Mouse (Mus musculus) heart, embryonic 14.5 days (tissue): Measurements from ENCODE around the gene Tec. TPM values are rescaled to one million over a fixed set of nuclear protein-coding genes. Genes with fewer than 3 reads are reported as not detected.
"Not testable (repeated sequence)": the region's sequence is repeated elsewhere in the genome, so short reads cannot be mapped to it uniquely, and the experiment has no call there.

Source experiments
- ATAC-seq: fragments of 200-750 bp; cut with Nextera tagmentation; 2 replicates; pipeline ENCODE4 v1.8.0; 2017; ENCODE audit warnings: low read depth, moderate TSS enrichment; ENCODE audit not compliant: insufficient number of reproducible peaks, insufficient read depth, low FRiP score
- H3K27ac ChIP-seq, 2 experiments: fragments of 200-500 bp in 1 of 2; fragments of 300-500 bp in 1 of 2; sonication (generic) in 1 of 2; replicated peaks in 1 of 2; 2 replicates each; pipeline ENCODE4 v1.5.1; 2012 to 2014; ENCODE audit warnings: low read depth in 2 of 2, low read length in 2 of 2, control low read depth in 1 of 2, mild to moderate bottlenecking in 1 of 2, mixed read lengths in 1 of 2; ENCODE audit not compliant: control insufficient read depth in 1 of 2, insufficient read depth in 1 of 2
- H3K27me3 ChIP-seq: fragments of 300-500 bp; sonication (generic); 2 replicates; pipeline ENCODE4 v1.6.1; 2014; ENCODE audit warnings: mild to moderate bottlenecking, low read length, control low read depth; ENCODE audit not compliant: control insufficient read depth, insufficient read depth
- H3K36me3 ChIP-seq: fragments of 300-500 bp; sonication (generic); 2 replicates; pipeline ENCODE4 v1.6.1; 2014; ENCODE audit warnings: mild to moderate bottlenecking, control low read depth, low read length, mixed read lengths; ENCODE audit not compliant: control insufficient read depth, insufficient read depth
- H3K4me1 ChIP-seq, 2 experiments: fragments of 200-500 bp in 1 of 2; fragments of 300-500 bp in 1 of 2; sonication (generic) in 1 of 2; 2 replicates each; pipeline ENCODE4 v1.6.1; 2012 to 2014; ENCODE audit warnings: low read length in 2 of 2, control low read depth in 1 of 2, mixed read lengths in 1 of 2; ENCODE audit not compliant: control insufficient read depth in 2 of 2, insufficient read depth in 2 of 2
- H3K4me2 ChIP-seq: fragments of 300-500 bp; sonication (generic); 2 replicates; pipeline ENCODE4 v1.6.1; 2014; ENCODE audit warnings: mild to moderate bottlenecking, low read length
- H3K4me3 ChIP-seq, 2 experiments: fragments of 200-500 bp in 1 of 2; fragments of 300-500 bp in 1 of 2; sonication (generic) in 1 of 2; 2 replicates each; pipeline ENCODE4 v1.5.1; 2012 to 2014; ENCODE audit warnings: low read length in 2 of 2, mild to moderate bottlenecking in 2 of 2, control low read depth in 1 of 2, low read depth in 1 of 2, moderate library complexity in 1 of 2; ENCODE audit not compliant: control insufficient read depth in 1 of 2, insufficient read depth in 1 of 2
- H3K9ac ChIP-seq: fragments of 300-500 bp; sonication (generic); 2 replicates; pipeline ENCODE4 v1.6.1; 2014; ENCODE audit warnings: mild to moderate bottlenecking, low read length
- H3K9me3 ChIP-seq: fragments of 300-500 bp; sonication (generic); 2 replicates; pipeline ENCODE4 v1.6.1; 2016; ENCODE audit warnings: low read length, control low read depth; ENCODE audit not compliant: control insufficient read depth
- WGBS: fragments of 180-500 bp; shearing (Covaris S2); extraction: QIAGEN DNeasy Blood & Tissue Kit; methylation state at CpG from one replicate; pipeline ENCODE4 v1.1.7; 2014; 5-methylcytosine and 5-hydroxymethylcytosine counted together
- polyA plus RNA-seq: library from polyadenylated mRNA; unstranded; fragments of >200 nt; fragmentation: Nextera tagmentation; extraction: Ambion mirVana; gene quantifications from 2 replicates; pipeline ENCODE4 v1.2.1, GENCODE M21; 2014

Gene Tec
- polyA plus RNA-seq, 1 experiment from 2014 or later: 17.7 TPM

DNA sequence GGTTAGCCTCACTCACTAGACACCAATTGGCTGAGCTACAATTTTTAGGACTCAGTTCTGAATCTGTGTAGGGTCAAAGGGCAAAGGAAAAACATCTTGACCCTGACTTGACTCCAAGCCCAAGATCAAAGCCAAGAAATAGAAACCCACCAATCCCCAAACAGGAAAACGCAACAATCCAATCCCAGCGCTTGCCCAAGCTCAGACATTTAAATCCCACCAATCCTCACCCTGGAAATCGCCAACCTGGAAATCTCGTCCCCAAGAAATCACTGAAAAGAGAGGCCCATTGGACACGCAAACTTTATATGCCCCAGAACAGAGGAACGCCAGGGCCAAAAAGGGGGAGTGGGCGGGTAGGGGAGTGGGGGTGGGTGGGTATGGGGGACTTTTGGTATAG is 51.3 kb downstream of the Tec start:
- H3K4me3 ChIP-seq, H3K4me2 ChIP-seq, H3K9ac ChIP-seq, H3K9me3 ChIP-seq, H3K27me3 ChIP-seq, H3K36me3 ChIP-seq, H3K4me1 ChIP-seq, ATAC-seq, H3K27ac ChIP-seq: not testable (repeated sequence)
- 85% methylated on average over 7 of the region's 7 CpGs for WGBS

- H3K4me1 ChIP-seq: peaks cover 8 to 9% of the 10 kb centered on the region in 2 experiments
- H3K9ac ChIP-seq: no peak overlapping the region
- no peak overlapping the region for H3K4me2 ChIP-seq
- no peak for ATAC-seq
- no peak overlapping the region for H3K27ac ChIP-seq
- peaks cover 4% of the 10 kb centered on the region; the same call in 1 of the 2 replicates for H3K36me3 ChIP-seq
- no peak overlapping the region for H3K4me3 ChIP-seq
- WGBS: 46% methylated on average over 2 of the region's 2 CpGs
- H3K27me3 ChIP-seq: no peaks in the 10 kb centered on the region
- H3K9me3 ChIP-seq: no peaks in the 10 kb centered on the region
These were observed 51.8 kb downstream of the Tec start for GRCm38 (mm10) chr5:72816491-72816890.

GRCm38 (mm10) chr5:72816046-72816445 is 52.2 kb downstream of the Tec start:
- WGBS: 89% methylated on average over 1 of the region's 1 CpGs

GRCm38 (mm10) chr5:72815361-72815760 is 52.9 kb downstream of the Tec start:
- WGBS: 87% methylated on average over 6 of the region's 6 CpGs

More at GRCm38 (mm10) chr5:72816046-72816445, 52.2 kb downstream of the Tec start:
- Histone ChIP-seq H3K4me3 (no peak overlapping the region), H3K27me3 (no peaks in the 10 kb centered on the region), H3K9me3 (no peaks in the 10 kb centered on the region), H3K4me2 (no peak overlapping the region), H3K4me1 (peaks cover 8% of the 10 kb centered on the region in 2 experiments), H3K36me3 (peaks cover 4% of the 10 kb centered on the region; the same call in 1 of the 2 replicates), H3K27ac (no peak overlapping the region), H3K9ac (no peak overlapping the region)
- ATAC-seq: no peak

GRCm38 (mm10) chr5:72814072-72814471 is 54.2 kb downstream of the Tec start:
- peaks cover 7 to 11% of the 10 kb centered on the region in 2 experiments for H3K4me1 ChIP-seq
- H3K4me2 ChIP-seq: no peak overlapping the region
- no peak overlapping the region for H3K4me3 ChIP-seq
- H3K36me3 ChIP-seq: peaks cover 4% of the 10 kb centered on the region; the same call in 1 of the 2 replicates
- H3K27ac ChIP-seq: no peak overlapping the region
- 0 out of 2 replicates have a peak, but pooled peaks cover 4% of the 10 kb centered on the region for H3K9me3 ChIP-seq
- H3K27me3 ChIP-seq: no peaks in the 10 kb centered on the region
- WGBS: 82% methylated on average over 5 of the region's 5 CpGs
- no peak overlapping the region for H3K9ac ChIP-seq
- no peak for ATAC-seq

More at GRCm38 (mm10) chr5:72815361-72815760, 52.9 kb downstream of the Tec start:
- no peak overlapping the region for H3K4me2 ChIP-seq
- 0 out of 2 replicates have a peak, but pooled peaks cover under 1% of the 10 kb centered on the region for H3K9me3 ChIP-seq
- peaks cover 7 to 8% of the 10 kb centered on the region in 2 experiments for H3K4me1 ChIP-seq
- peaks cover 4% of the 10 kb centered on the region; the same call in 1 of the 2 replicates for H3K36me3 ChIP-seq
- no peak overlapping the region for H3K9ac ChIP-seq
- no peak for ATAC-seq
- H3K4me3 ChIP-seq: no peak overlapping the region
- H3K27me3 ChIP-seq: no peaks in the 10 kb centered on the region
- H3K27ac ChIP-seq: no peak overlapping the region

DNA sequence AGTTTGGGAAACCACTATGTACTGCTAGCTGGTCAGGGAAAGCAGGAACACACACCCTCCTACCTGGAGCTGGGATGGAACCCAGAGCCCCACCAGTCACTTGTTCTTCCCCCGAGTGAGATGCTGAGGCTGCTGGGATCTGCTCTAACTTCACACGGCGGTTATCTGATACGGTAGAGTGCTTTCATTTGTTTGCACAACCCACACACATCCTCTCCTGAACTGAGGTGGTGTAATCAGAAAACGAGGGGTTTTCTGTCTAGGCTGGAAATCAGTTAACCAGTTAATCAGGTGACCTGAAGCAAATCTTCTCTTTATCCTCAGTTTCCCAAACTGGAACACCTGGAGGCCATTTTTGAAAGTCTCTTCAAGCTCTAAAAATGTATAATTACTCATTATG is 55.4 kb downstream of the Tec start:
- Histone ChIP-seq H3K4me1 (peaks cover 13 to 16% of the 10 kb centered on the region in 2 experiments), H3K9me3 (0 out of 2 replicates have a peak, but pooled peaks cover 4% of the 10 kb centered on the region), H3K4me2 (no peak overlapping the region), H3K9ac (no peak overlapping the region), H3K36me3 (peaks cover 4% of the 10 kb centered on the region; the same call in 1 of the 2 replicates), H3K27me3 (no peaks in the 10 kb centered on the region), H3K4me3 (no peak overlapping the region), H3K27ac (no peak overlapping the region)
- 29% methylated on average over 5 of the region's 5 CpGs for WGBS
- ATAC-seq: no peak

GRCm38 (mm10) chr5:72812328-72812727 is 56.0 kb downstream of the Tec start:
- Histone ChIP-seq H3K36me3 (peaks cover 4% of the 10 kb centered on the region; the same call in 1 of the 2 replicates), H3K4me1 (peaks cover 8 to 11% of the 10 kb centered on the region in 2 experiments; a peak in 3 of 4 replicates), H3K9ac (no peak overlapping the region), H3K9me3 (0 out of 2 replicates have a peak, but pooled peaks cover 4% of the 10 kb centered on the region), H3K27ac (no peak overlapping the region), H3K27me3 (no peaks in the 10 kb centered on the region), H3K4me2 (no peak overlapping the region), H3K4me3 (no peak overlapping the region)
- no peak for ATAC-seq
- 85% methylated on average over 3 of the region's 3 CpGs for WGBS

DNA sequence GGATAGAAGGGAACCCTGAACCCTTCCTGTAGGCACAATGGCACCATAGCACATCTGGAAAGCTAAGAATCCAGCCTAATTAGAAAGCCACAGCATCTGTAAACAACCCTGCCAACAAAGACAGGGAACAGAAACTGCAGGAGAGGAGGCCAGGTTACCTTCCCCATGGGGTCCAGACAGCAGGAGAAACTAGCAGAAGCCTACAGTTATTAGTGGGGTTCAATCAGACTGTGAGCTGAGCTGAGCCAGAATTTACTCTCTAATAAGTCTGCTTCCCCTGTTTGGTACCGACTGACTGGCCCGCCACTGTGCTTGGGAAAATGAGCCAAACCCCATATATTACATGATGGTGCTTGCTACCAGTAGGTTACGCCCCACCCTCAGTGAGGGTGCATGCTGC is 56.9 kb downstream of the Tec start:
- no peak overlapping the region for H3K9ac ChIP-seq
- H3K27ac ChIP-seq: no peak overlapping the region
- 80% methylated on average over 3 of the region's 3 CpGs for WGBS
- no peak overlapping the region for H3K4me2 ChIP-seq
- peaks cover 8 to 10% of the 10 kb centered on the region in 2 experiments; a peak in 3 of 4 replicates for H3K4me1 ChIP-seq
- peaks cover 4% of the 10 kb centered on the region; the same call in 1 of the 2 replicates for H3K36me3 ChIP-seq
- H3K27me3 ChIP-seq: no peaks in the 10 kb centered on the region
- no peak for ATAC-seq
- 0 out of 2 replicates have a peak, but pooled peaks cover 4% of the 10 kb centered on the region for H3K9me3 ChIP-seq
- no peak overlapping the region for H3K4me3 ChIP-seq
